Mouse (Mus musculus) limb, embryonic 13.5 days (tissue): ENCODE results near the gene Shisa7. TPM values are rescaled to one million over a fixed set of nuclear protein-coding genes. Genes with fewer than 3 reads are reported as not detected.
"Not testable (repeated sequence)": the region's sequence is repeated elsewhere in the genome, so short reads cannot be mapped to it uniquely, and the experiment has no call there.

Experiments
- ATAC-seq: fragments of 200-750 bp; cut with Nextera tagmentation; 2 replicates; pipeline ENCODE4 v1.8.0; 2017; ENCODE audit warnings: low read depth, moderate number of reproducible peaks, moderate TSS enrichment; ENCODE audit not compliant: low FRiP score
- H3K27ac ChIP-seq: fragments of 300-500 bp; sonication (generic); 2 replicates; pipeline ENCODE4 v1.5.1; 2015; ENCODE audit warnings: inconsistent platforms, mild to moderate bottlenecking, moderate library complexity
- H3K27me3 ChIP-seq: fragments of 300-500 bp; sonication (generic); 2 replicates; pipeline ENCODE4 v1.6.1; 2015; ENCODE audit warnings: mild to moderate bottlenecking, inconsistent platforms
- H3K36me3 ChIP-seq: fragments of 300-500 bp; sonication (generic); 2 replicates; pipeline ENCODE4 v1.6.1; 2015; ENCODE audit warnings: inconsistent platforms, mild to moderate bottlenecking, moderate library complexity
- H3K4me1 ChIP-seq: fragments of 300-500 bp; sonication (generic); 2 replicates; pipeline ENCODE4 v1.6.1; 2015; ENCODE audit warnings: inconsistent platforms
- H3K4me2 ChIP-seq: fragments of 300-500 bp; sonication (generic); replicated peaks from 2 replicates; pipeline ENCODE4 v1.6.1; 2015; ENCODE audit warnings: inconsistent platforms, mild to moderate bottlenecking, moderate library complexity
- H3K4me3 ChIP-seq: fragments of 300-500 bp; sonication (generic); 2 replicates; pipeline ENCODE4 v1.5.1; 2015; ENCODE audit warnings: moderate library complexity, mild to moderate bottlenecking, inconsistent platforms
- H3K9ac ChIP-seq: fragments of 300-500 bp; sonication (generic); 2 replicates; pipeline ENCODE4 v1.6.1; 2015; ENCODE audit warnings: mild to moderate bottlenecking, inconsistent platforms
- H3K9me3 ChIP-seq: fragments of 300-500 bp; sonication (generic); 2 replicates; pipeline ENCODE4 v1.6.1; 2016; ENCODE audit warnings: inconsistent platforms
- WGBS: fragments of 180-500 bp; shearing (Covaris S2); methylation state at CpG from one replicate; pipeline ENCODE4 v1.1.7; 2015; 5-methylcytosine and 5-hydroxymethylcytosine counted together
- polyA plus RNA-seq: library from polyadenylated mRNA; unstranded; fragments of >200 nt; fragmentation: Nextera tagmentation; extraction: Ambion mirVana; gene quantifications from 2 replicates; pipeline ENCODE4 v1.2.1, GENCODE M21; 2015

Gene Shisa7
- polyA plus RNA-seq, 1 experiment from 2014 or later = 0.17 TPM

- H3K4me3 ChIP-seq = peak within 1 kb of the TSS; percentile 99
- peak within 1 kb of the TSS; percentile 96 for H3K27ac ChIP-seq
- peak within 1 kb of the TSS; percentile 84 for H3K4me2 ChIP-seq
- H3K36me3 ChIP-seq = peaks cover 30% of the 10 kb centered on the region
- no peaks in the 10 kb centered on the region for H3K9me3 ChIP-seq
- under 1% methylated on average over 62 of the region's 62 CpGs for WGBS
- no peaks in the 10 kb centered on the region for H3K27me3 ChIP-seq
- peak within 1 kb of the TSS; percentile 99 for H3K9ac ChIP-seq
- peak; percentile 99 for ATAC-seq
- H3K4me1 ChIP-seq = peaks cover 29% of the 10 kb centered on the region
These were observed 32.0 kb downstream of the Shisa7 start, which contains the start of gene Ube2s for GRCm38 (mm10) chr7:4812303-4813104. Gene Ube2s, minus strand, starts transcription at chr7:4812590.

- no peak for ATAC-seq
- Histone ChIP-seq H3K9ac (peak overlapping the region; percentile 99), H3K4me1 (peaks cover 29% of the 10 kb centered on the region), H3K27me3 (no peaks in the 10 kb centered on the region), H3K9me3 (no peaks in the 10 kb centered on the region), H3K27ac (peak overlapping the region; percentile 96), H3K36me3 (peaks cover 36% of the 10 kb centered on the region), H3K4me2 (peak overlapping the region; percentile 84), H3K4me3 (peak overlapping the region; percentile 99)
- 2% methylated on average over 20 of the region's 36 CpGs for WGBS
These were observed 32.6 kb downstream of the Shisa7 start for GRCm38 (mm10) chr7:4811842-4812302.

- not testable (repeated sequence) for H3K9me3 ChIP-seq, H3K27me3 ChIP-seq, ATAC-seq, H3K27ac ChIP-seq
- Histone ChIP-seq H3K4me3 (peak overlapping the region; percentile 99), H3K36me3 (peaks cover 43% of the 10 kb centered on the region), H3K9ac (peak overlapping the region; percentile 99), H3K4me1 (peaks cover 29% of the 10 kb centered on the region), H3K4me2 (peak overlapping the region; percentile 84)
- WGBS = 38% methylated on average over 10 of the region's 10 CpGs
These were observed 33.4 kb downstream of the Shisa7 start for GRCm38 (mm10) chr7:4811131-4811530.

- Histone ChIP-seq H3K36me3 (peaks cover 67% of the 10 kb centered on the region), H3K9me3 (no peaks in the 10 kb centered on the region), H3K4me1 (peaks cover 23% of the 10 kb centered on the region), H3K27me3 (no peaks in the 10 kb centered on the region), H3K4me3 (no peak overlapping the region), H3K4me2 (no peak overlapping the region), H3K27ac (no peak overlapping the region), H3K9ac (no peak overlapping the region)
- ATAC-seq = no peak
- WGBS = 94% methylated on average over 7 of the region's 7 CpGs
These were observed 37.8 kb downstream of the Shisa7 start for GRCm38 (mm10) chr7:4806716-4807115.

GRCm38 (mm10) chr7:4802247-4802646 lies 42.2 kb downstream of the Shisa7 start:
- Histone ChIP-seq H3K27ac (no peak overlapping the region), H3K4me2 (no peak overlapping the region), H3K27me3 (no peaks in the 10 kb centered on the region), H3K4me1 (no peaks in the 10 kb centered on the region), H3K36me3 (peaks cover 41% of the 10 kb centered on the region), H3K4me3 (no peak overlapping the region), H3K9ac (no peak overlapping the region), H3K9me3 (no peaks in the 10 kb centered on the region)
- no peak for ATAC-seq

GRCm38 (mm10) chr7:4795767-4796433 lies 48.6 kb downstream of the Shisa7 start:
- Histone ChIP-seq H3K4me1 (peaks cover 13% of the 10 kb centered on the region), H3K4me2 (no peak overlapping the region), H3K27me3 (0 out of 2 replicates have a peak, but pooled peaks cover 1% of the 10 kb centered on the region), H3K4me3 (no peak overlapping the region), H3K36me3 (peaks cover 42% of the 10 kb centered on the region), H3K9me3 (no peaks in the 10 kb centered on the region), H3K9ac (no peak overlapping the region), H3K27ac (no peak overlapping the region)
- peak; percentile 33; the same call in 1 of the 2 replicates for ATAC-seq
- WGBS = 69% methylated on average over 7 of the region's 7 CpGs

GRCm38 (mm10) chr7:4794631-4795168 lies 49.8 kb downstream of the Shisa7 start:
- Histone ChIP-seq H3K36me3 (peaks cover 42% of the 10 kb centered on the region), H3K27me3 (peaks cover 10% of the 10 kb centered on the region), H3K9me3 (no peaks in the 10 kb centered on the region), H3K9ac (peak overlapping the region; percentile 96; the same call in 1 of the 2 replicates), H3K27ac (no peak overlapping the region), H3K4me3 (0 out of 2 replicates have a peak overlapping the region, but pooled peaks have one; percentile 10), H3K4me1 (peaks cover 13% of the 10 kb centered on the region), H3K4me2 (no peak overlapping the region)
- ATAC-seq = no peak
- WGBS = 83% methylated on average over 3 of the region's 3 CpGs

- Histone ChIP-seq H3K27me3 (peaks cover 15% of the 10 kb centered on the region), H3K9me3 (no peaks in the 10 kb centered on the region), H3K4me1 (peaks cover 18% of the 10 kb centered on the region), H3K9ac (peak overlapping the region; percentile 96), H3K36me3 (peaks cover 42% of the 10 kb centered on the region), H3K4me2 (peak overlapping the region; percentile 93), H3K27ac (peak overlapping the region; percentile 90; the same call in 1 of the 2 replicates), H3K4me3 (peak overlapping the region; percentile 91)
- 38% methylated on average over 4 of the region's 4 CpGs for WGBS
- no peak for ATAC-seq
These were observed 50.8 kb downstream of the Shisa7 start for GRCm38 (mm10) chr7:4793674-4794073.

GRCm38 (mm10) chr7:4793248-4793647 lies 51.2 kb downstream of the Shisa7 start:
- Histone ChIP-seq H3K27me3 (peaks cover 17% of the 10 kb centered on the region), H3K4me2 (peak overlapping the region; percentile 93), H3K9ac (peak overlapping the region; percentile 96), H3K4me1 (peaks cover 22% of the 10 kb centered on the region), H3K4me3 (peak overlapping the region; percentile 91), H3K27ac (peak overlapping the region; percentile 90), H3K36me3 (peaks cover 42% of the 10 kb centered on the region)
- WGBS = under 1% methylated on average over 31 of the region's 31 CpGs
- not testable (repeated sequence) for H3K9me3 ChIP-seq
- ATAC-seq = peak; percentile 1; the same call in 1 of the 2 replicates

GRCm38 (mm10) chr7:4792278-4793212 lies 52.0 kb downstream of the Shisa7 start, which contains the start of gene Rpl28:
Gene Rpl28, plus strand, starts transcription at chr7:4792874.
- H3K9me3 ChIP-seq = no peaks in the 10 kb centered on the region
- H3K36me3 ChIP-seq = peaks cover 39% of the 10 kb centered on the region
- ATAC-seq = peak; percentile 90
- H3K4me2 ChIP-seq = peak within 1 kb of the TSS; percentile 93
- peak within 1 kb of the TSS; percentile 90 for H3K27ac ChIP-seq
- H3K4me1 ChIP-seq = peaks cover 24% of the 10 kb centered on the region
- WGBS = 2% methylated on average over 54 of the region's 54 CpGs
- peak within 1 kb of the TSS; percentile 91 for H3K4me3 ChIP-seq
- peaks cover 19% of the 10 kb centered on the region for H3K27me3 ChIP-seq
- peak within 1 kb of the TSS; percentile 96 for H3K9ac ChIP-seq

- ATAC-seq = 0 out of 2 replicates have a peak, but pooled peaks have one; percentile 0
These were observed 55.0 kb downstream of the Shisa7 start, which contains the start of gene Tmem238 for GRCm38 (mm10) chr7:4789436-4789935. Gene Tmem238, minus strand, starts transcription at chr7:4789656.

More at GRCm38 (mm10) chr7:4789436-4789935, 55.0 kb downstream of the Shisa7 start, which contains the start of gene Tmem238:
- Histone ChIP-seq H3K4me1 (peaks cover 21% of the 10 kb centered on the region), H3K4me2 (peak within 1 kb of the TSS; percentile 87), H3K4me3 (peak within 1 kb of the TSS; percentile 64), H3K9ac (peak within 1 kb of the TSS; percentile 85), H3K9me3 (no peaks in the 10 kb centered on the region), H3K27me3 (peaks cover 22% of the 10 kb centered on the region), H3K27ac (0 out of 2 replicates have a peak within 1 kb of the TSS, but pooled peaks have one; percentile 22), H3K36me3 (peaks cover 8% of the 10 kb centered on the region)
- 8% methylated on average over 37 of the region's 40 CpGs for WGBS
